Mouse (Mus musculus): Measurements from ENCODE around the gene Fgb. TPM values are rescaled to one million over a fixed set of nuclear protein-coding genes. Genes with fewer than 3 reads are reported as not detected.

Fgb gene
- polyA plus RNA-seq, 1 experiment, result not detected

GRCm38 (mm10) chr3:83002191-83002590 lies 47.5 kb downstream of the Fgb start:
- H3K4me3 ChIP-seq (ENCODE audit: insufficient read depth, low read depth, low read length), result no peak overlapping the region
- 3% methylated on average over 2 of the region's 2 CpGs for WGBS
- TF ChIP-seq CTCF (IDR thresholded peaks at IDR 0.05; ENCODE audit: insufficient read depth, low read depth, low read length) (no peak), POLR2A (IDR thresholded peaks at IDR 0.05; ENCODE audit: insufficient read depth, low read depth, low read length) (no peak)
- H3K4me1 ChIP-seq (ENCODE audit: control insufficient read depth, insufficient read depth, low read length), result no peaks in the 10 kb centered on the region
- no peak overlapping the region for H3K27ac ChIP-seq (ENCODE audit: insufficient read depth, low read depth, low read length)

GRCm38 (mm10) chr3:82999995-83000394 lies 49.7 kb downstream of the Fgb start:
- Histone ChIP-seq H3K27ac (ENCODE audit: insufficient read depth, low read depth, low read length) (no peak overlapping the region), H3K4me1 (ENCODE audit: control insufficient read depth, insufficient read depth, low read length) (peaks cover 5% of the 10 kb centered on the region; the same call in 1 of the 2 replicates), H3K4me3 (ENCODE audit: insufficient read depth, low read depth, low read length) (no peak overlapping the region)
- TF ChIP-seq POLR2A (IDR thresholded peaks at IDR 0.05; ENCODE audit: insufficient read depth, low read depth, low read length) (no peak), CTCF (IDR thresholded peaks at IDR 0.05; ENCODE audit: insufficient read depth, low read depth, low read length) (no peak)
- WGBS, result 89% methylated on average over 9 of the region's 9 CpGs

GRCm38 (mm10) chr3:82998772-82999463 lies 50.7 kb downstream of the Fgb start:
- 29% methylated on average over 8 of the region's 8 CpGs for WGBS
- no peak for TF ChIP-seq CTCF (IDR thresholded peaks at IDR 0.05; ENCODE audit: insufficient read depth, low read depth, low read length)
- no peak for TF ChIP-seq POLR2A (IDR thresholded peaks at IDR 0.05; ENCODE audit: insufficient read depth, low read depth, low read length)
- H3K4me1 ChIP-seq (ENCODE audit: control insufficient read depth, insufficient read depth, low read length), result peaks cover 5% of the 10 kb centered on the region; the same call in 1 of the 2 replicates

GRCm38 (mm10) chr3:82996656-82997055 lies 53.0 kb downstream of the Fgb start:
- Histone ChIP-seq H3K27ac (ENCODE audit: insufficient read depth, low read depth, low read length) (no peak overlapping the region), H3K4me3 (ENCODE audit: insufficient read depth, low read depth, low read length) (no peak overlapping the region), H3K4me1 (ENCODE audit: control insufficient read depth, insufficient read depth, low read length) (peaks cover 5% of the 10 kb centered on the region; the same call in 1 of the 2 replicates)
- TF ChIP-seq POLR2A (IDR thresholded peaks at IDR 0.05; ENCODE audit: insufficient read depth, low read depth, low read length) (no peak), CTCF (IDR thresholded peaks at IDR 0.05; ENCODE audit: insufficient read depth, low read depth, low read length) (no peak)
- 89% methylated on average over 3 of the region's 3 CpGs for WGBS

More at GRCm38 (mm10) chr3:82998772-82999463, 50.7 kb downstream of the Fgb start:
- H3K27ac ChIP-seq (ENCODE audit: insufficient read depth, low read depth, low read length), result no peak overlapping the region
- H3K4me3 ChIP-seq (ENCODE audit: insufficient read depth, low read depth, low read length), result no peak overlapping the region

DNA sequence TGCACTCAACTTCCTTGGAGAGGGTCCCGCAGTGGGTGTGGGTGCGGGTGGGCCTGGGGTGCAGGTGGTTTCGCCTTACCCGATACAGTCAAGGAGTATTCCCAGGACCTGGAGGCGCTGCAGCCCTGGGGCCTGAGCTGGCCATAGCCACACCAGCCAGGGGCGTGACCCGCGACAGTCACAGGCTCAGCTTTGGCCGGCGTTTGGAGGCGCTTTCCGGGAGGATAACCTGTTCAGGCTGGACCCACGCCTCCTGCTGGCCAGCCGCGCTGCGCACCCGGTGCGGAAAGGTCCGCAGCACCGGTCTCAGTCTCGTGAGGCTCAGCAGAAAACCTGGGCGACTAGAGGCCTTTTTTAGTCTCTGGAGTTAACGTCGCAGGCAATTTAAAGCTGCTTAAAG lies 54.3 kb downstream of the Fgb start:
- peaks cover 5% of the 10 kb centered on the region; the same call in 1 of the 2 replicates for H3K4me1 ChIP-seq (ENCODE audit: control insufficient read depth, insufficient read depth, low read length)
- WGBS, result 19% methylated on average over 24 of the region's 24 CpGs
- H3K4me3 ChIP-seq (ENCODE audit: insufficient read depth, low read depth, low read length), result no peak overlapping the region
- no peak overlapping the region for H3K27ac ChIP-seq (ENCODE audit: insufficient read depth, low read depth, low read length)
- TF ChIP-seq CTCF (IDR thresholded peaks at IDR 0.05; ENCODE audit: insufficient read depth, low read depth, low read length) (0 out of 2 replicates have a peak, but pooled peaks have one; percentile 17), POLR2A (IDR thresholded peaks at IDR 0.05; ENCODE audit: insufficient read depth, low read depth, low read length) (no peak)

GRCm38 (mm10) chr3:82992956-82993355 lies 56.7 kb downstream of the Fgb start:
- WGBS, result 94% methylated on average over 6 of the region's 6 CpGs
- Histone ChIP-seq H3K4me3 (ENCODE audit: insufficient read depth, low read depth, low read length) (no peak overlapping the region), H3K27ac (ENCODE audit: insufficient read depth, low read depth, low read length) (no peak overlapping the region), H3K4me1 (ENCODE audit: control insufficient read depth, insufficient read depth, low read length) (peaks cover 5% of the 10 kb centered on the region; the same call in 1 of the 2 replicates)
- TF ChIP-seq POLR2A (IDR thresholded peaks at IDR 0.05; ENCODE audit: insufficient read depth, low read depth, low read length) (no peak), CTCF (IDR thresholded peaks at IDR 0.05; ENCODE audit: insufficient read depth, low read depth, low read length) (no peak)

DNA sequence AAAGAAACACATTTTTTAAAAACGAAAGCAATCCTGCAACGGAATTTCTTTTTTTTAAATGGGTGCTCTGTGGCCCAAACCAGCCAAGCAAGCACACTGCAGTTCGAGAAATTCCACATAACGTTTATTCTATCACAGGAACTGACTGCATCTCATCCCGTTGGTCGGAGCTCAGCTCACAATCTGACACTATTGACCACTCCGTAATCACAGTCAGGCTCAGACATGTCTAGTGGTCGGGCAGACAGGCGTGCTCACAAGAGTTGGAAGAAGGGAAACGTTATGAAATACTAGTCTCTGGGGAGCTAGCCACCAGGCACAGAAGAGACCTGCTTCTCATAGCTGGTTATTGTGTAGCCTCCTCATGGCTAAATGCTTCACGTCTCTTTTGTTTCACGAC lies 57.7 kb downstream of the Fgb start:
- WGBS, result 85% methylated on average over 12 of the region's 12 CpGs
- no peak for TF ChIP-seq CTCF (IDR thresholded peaks at IDR 0.05; ENCODE audit: insufficient read depth, low read depth, low read length)
- H3K4me1 ChIP-seq (ENCODE audit: control insufficient read depth, insufficient read depth, low read length), result peaks cover 5% of the 10 kb centered on the region; the same call in 1 of the 2 replicates

More for the DNA sequence above, 57.7 kb downstream of the Fgb start:
- no peak overlapping the region for H3K4me3 ChIP-seq (ENCODE audit: insufficient read depth, low read depth, low read length)
- no peak overlapping the region for H3K27ac ChIP-seq (ENCODE audit: insufficient read depth, low read depth, low read length)

Other genes with a start within 250 kb of the Fgb start
- not detected in 2 replicates for gene Rbm46, start 173.4 kb downstream of the Fgb start, polyA plus RNA-seq (2012; ENCODE audit: insufficient read depth, insufficient read length, low replicate concordance, missing spikeins)
- not detected in 2 replicates for gene Lrat, start 145.9 kb downstream of the Fgb start, polyA plus RNA-seq (2012; ENCODE audit: insufficient read depth, insufficient read length, low replicate concordance, missing spikeins)
- gene Fgg, start 42.1 kb downstream of the Fgb start, polyA plus RNA-seq (2012; ENCODE audit: insufficient read depth, insufficient read length, low replicate concordance, missing spikeins), result not detected in 2 replicates
- gene Fga, start 23.8 kb downstream of the Fgb start, polyA plus RNA-seq (2012; ENCODE audit: insufficient read depth, insufficient read length, low replicate concordance, missing spikeins), result not detected in 2 replicates
- not detected in 2 replicates for gene Plrg1, start 5.7 kb upstream of the Fgb start, polyA plus RNA-seq (2012; ENCODE audit: insufficient read depth, insufficient read length, low replicate concordance, missing spikeins)
- gene Dchs2, start 78.1 kb upstream of the Fgb start, polyA plus RNA-seq (2012; ENCODE audit: insufficient read depth, insufficient read length, low replicate concordance, missing spikeins), result not detected in 2 replicates

Measured in olfactory bulb, adult 2 months (tissue).